Mouse (Mus musculus): Measurements from ENCODE around the gene Zbtb16. TPM values are rescaled to one million over a fixed set of nuclear protein-coding genes. Genes with fewer than 3 reads are reported as not detected.

The Zbtb16 gene
- total RNA-seq, 1 experiment = 0.36 TPM

DNA sequence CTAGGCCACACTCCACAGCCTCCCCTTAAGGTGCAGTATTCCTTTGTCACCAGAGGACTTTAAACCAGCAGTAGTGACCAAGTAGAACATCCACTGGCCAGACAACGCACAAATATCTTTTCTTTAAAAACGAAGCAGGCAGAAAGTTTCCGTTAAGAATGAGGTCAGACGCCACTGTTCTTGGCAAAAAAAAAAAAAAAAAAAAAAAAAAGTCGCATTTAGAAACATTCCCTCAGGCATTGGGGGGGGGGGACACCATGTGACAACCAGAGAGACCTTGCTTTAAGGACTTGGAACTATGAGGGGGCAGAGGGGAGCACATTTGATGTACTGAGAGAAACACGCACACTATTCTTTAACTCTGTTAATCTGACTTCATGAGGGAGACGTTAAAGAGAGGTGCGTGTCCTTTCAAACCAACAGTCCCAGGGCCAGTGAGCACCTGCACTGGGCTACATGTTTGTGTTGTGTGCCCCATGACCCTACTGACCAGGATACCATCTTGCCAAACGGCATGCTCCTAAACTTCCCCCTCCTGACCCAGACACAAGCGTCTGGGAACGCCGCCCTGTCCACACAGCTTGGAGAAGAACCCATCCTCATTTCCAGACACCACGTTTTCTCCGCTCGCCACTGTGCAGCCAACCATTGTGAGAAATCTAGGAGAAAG, 14.0 kb downstream of the Zbtb16 start:
- no peak for DNase-seq (ENCODE audit: low read depth, low spot score)
- Histone ChIP-seq H3K36me3 (ENCODE audit: control insufficient read depth, insufficient read depth, low read length, poor library complexity, severe bottlenecking) (no peaks in the 10 kb centered on the region), H3K4me1 (ENCODE audit: control insufficient read depth in 2 of 2, insufficient read depth in 2 of 2, low read length in 2 of 2, poor library complexity in 1 of 2) (no peaks in the 10 kb centered on the region), H3K9me3 (ENCODE audit: control insufficient read depth, insufficient read depth, low read depth, low read length) (no peaks in the 10 kb centered on the region), H3K9ac (ENCODE audit: insufficient read depth, low read depth, low read length, poor library complexity, severe bottlenecking) (no peak overlapping the region), H3K27ac (ENCODE audit: insufficient read depth, low read depth, low read length, poor library complexity, severe bottlenecking) (no peak overlapping the region), H3K4me3 (ENCODE audit: insufficient read depth in 1 of 2, low read depth in 1 of 2, low read length in 2 of 2, poor library complexity in 1 of 2, severe bottlenecking in 1 of 2) (no peak overlapping the region)
- in situ Hi-C loops (cut with MboI; ENCODE audit: low sequenced_read_pairs in 2 of 2, unreplicated experiment in 2 of 2) = no loop called here
- TF ChIP-seq ZNF384 (IDR thresholded peaks at IDR 0.05; ENCODE audit: low read depth, low read length) = no peak
- TF ChIP-seq ZC3H11A (IDR thresholded peaks at IDR 0.05; ENCODE audit: borderline replicate concordance, low read depth, low read length) = no peak
- TF ChIP-seq HCFC1 (IDR thresholded peaks at IDR 0.05; ENCODE audit: borderline replicate concordance, insufficient read depth, low read length) = no peak

DNA sequence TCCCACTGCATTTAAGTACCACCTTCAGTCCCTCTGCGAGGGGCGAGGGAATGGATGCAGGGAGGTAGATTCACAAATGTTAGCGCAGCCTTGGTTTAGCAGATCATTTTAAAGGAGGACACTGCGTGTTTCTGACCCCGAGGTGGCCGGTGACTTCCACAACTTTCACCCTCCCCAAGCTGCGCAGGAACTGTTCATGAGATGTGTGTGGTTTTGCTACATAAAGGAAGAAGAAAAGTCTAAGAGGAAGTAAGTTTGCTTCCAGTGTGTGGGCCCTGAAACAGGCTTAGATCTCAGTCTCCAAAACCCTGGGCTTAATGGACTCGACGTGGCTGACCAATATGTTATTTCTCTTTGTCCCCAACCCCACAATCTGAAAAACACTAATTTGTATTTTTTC, 14.6 kb downstream of the Zbtb16 start:
- no peak for DNase-seq (ENCODE audit: low read depth, low spot score)
- Histone ChIP-seq H3K27ac (ENCODE audit: insufficient read depth, low read depth, low read length, poor library complexity, severe bottlenecking) (no peak overlapping the region), H3K4me3 (ENCODE audit: insufficient read depth in 1 of 2, low read depth in 1 of 2, low read length in 2 of 2, poor library complexity in 1 of 2, severe bottlenecking in 1 of 2) (no peak overlapping the region), H3K9ac (ENCODE audit: insufficient read depth, low read depth, low read length, poor library complexity, severe bottlenecking) (no peak overlapping the region), H3K9me3 (ENCODE audit: control insufficient read depth, insufficient read depth, low read depth, low read length) (no peaks in the 10 kb centered on the region), H3K36me3 (ENCODE audit: control insufficient read depth, insufficient read depth, low read length, poor library complexity, severe bottlenecking) (no peaks in the 10 kb centered on the region), H3K4me1 (ENCODE audit: control insufficient read depth in 2 of 2, insufficient read depth in 2 of 2, low read length in 2 of 2, poor library complexity in 1 of 2) (no peaks in the 10 kb centered on the region)
- in situ Hi-C loops (cut with MboI; ENCODE audit: low sequenced_read_pairs in 2 of 2, unreplicated experiment in 2 of 2) = no loop called here
- TF ChIP-seq CHD2 (IDR thresholded peaks at IDR 0.05; ENCODE audit: low read depth, low read length) (no peak), ZNF384 (IDR thresholded peaks at IDR 0.05; ENCODE audit: low read depth, low read length) (no peak)

DNA sequence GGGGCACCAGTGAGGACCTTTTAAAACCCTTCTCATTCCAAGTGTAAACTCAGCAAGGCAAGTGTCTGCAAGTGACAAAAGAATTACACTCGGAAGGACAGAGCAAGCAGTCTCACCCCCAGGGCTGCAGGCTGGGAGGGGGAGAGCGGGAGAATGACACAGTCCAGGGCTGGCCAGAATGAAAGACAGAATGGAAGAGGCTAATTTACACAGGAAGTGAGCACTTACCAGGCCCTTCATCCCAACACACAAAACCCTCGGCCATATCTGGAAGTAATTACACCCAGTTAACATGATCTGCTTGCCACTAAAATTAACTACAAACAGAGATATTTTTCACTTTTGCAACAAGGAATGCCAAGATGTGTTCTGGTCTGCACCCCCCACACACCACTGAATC, 15.2 kb downstream of the Zbtb16 start:
- no peak overlapping the region for H3K4me3 ChIP-seq (ENCODE audit: insufficient read depth in 1 of 2, low read depth in 1 of 2, low read length in 2 of 2, poor library complexity in 1 of 2, severe bottlenecking in 1 of 2)
- DNase-seq (ENCODE audit: low read depth, low spot score) = no peak
- H3K36me3 ChIP-seq (ENCODE audit: control insufficient read depth, insufficient read depth, low read length, poor library complexity, severe bottlenecking) = no peaks in the 10 kb centered on the region
- H3K9ac ChIP-seq (ENCODE audit: insufficient read depth, low read depth, low read length, poor library complexity, severe bottlenecking) = no peak overlapping the region
- in situ Hi-C loops (cut with MboI; ENCODE audit: low sequenced_read_pairs in 2 of 2, unreplicated experiment in 2 of 2) = no loop called here
- H3K4me1 ChIP-seq (ENCODE audit: control insufficient read depth in 2 of 2, insufficient read depth in 2 of 2, low read length in 2 of 2, poor library complexity in 1 of 2) = no peaks in the 10 kb centered on the region
- H3K27ac ChIP-seq (ENCODE audit: insufficient read depth, low read depth, low read length, poor library complexity, severe bottlenecking) = no peak overlapping the region
- TF ChIP-seq ZC3H11A (IDR thresholded peaks at IDR 0.05; ENCODE audit: borderline replicate concordance, low read depth, low read length) = no peak
- no peak for TF ChIP-seq MAFK (IDR thresholded peaks at IDR 0.05; ENCODE audit: insufficient read depth, low read depth, low read length)
- no peak for TF ChIP-seq HCFC1 (IDR thresholded peaks at IDR 0.05; ENCODE audit: borderline replicate concordance, insufficient read depth, low read length)
- no peak for TF ChIP-seq ZNF384 (IDR thresholded peaks at IDR 0.05; ENCODE audit: low read depth, low read length)
- TF ChIP-seq CHD2 (IDR thresholded peaks at IDR 0.05; ENCODE audit: low read depth, low read length) = no peak
- no peaks in the 10 kb centered on the region for H3K9me3 ChIP-seq (ENCODE audit: control insufficient read depth, insufficient read depth, low read depth, low read length)

GRCm38 (mm10) chr9:48819695-48820094, 16.3 kb downstream of the Zbtb16 start:
- Histone ChIP-seq H3K4me1 (ENCODE audit: control insufficient read depth in 2 of 2, insufficient read depth in 2 of 2, low read length in 2 of 2, poor library complexity in 1 of 2) (no peaks in the 10 kb centered on the region), H3K9me3 (ENCODE audit: control insufficient read depth, insufficient read depth, low read depth, low read length) (no peaks in the 10 kb centered on the region), H3K36me3 (ENCODE audit: control insufficient read depth, insufficient read depth, low read length, poor library complexity, severe bottlenecking) (no peaks in the 10 kb centered on the region), H3K4me3 (ENCODE audit: insufficient read depth in 1 of 2, low read depth in 1 of 2, low read length in 2 of 2, poor library complexity in 1 of 2, severe bottlenecking in 1 of 2) (no peak overlapping the region), H3K27ac (ENCODE audit: insufficient read depth, low read depth, low read length, poor library complexity, severe bottlenecking) (no peak overlapping the region), H3K9ac (ENCODE audit: insufficient read depth, low read depth, low read length, poor library complexity, severe bottlenecking) (no peak overlapping the region)
- in situ Hi-C loops (cut with MboI; ENCODE audit: low sequenced_read_pairs in 2 of 2, unreplicated experiment in 2 of 2) = no loop called here
- DNase-seq (ENCODE audit: low read depth, low spot score) = no peak
- TF ChIP-seq ZNF384 (IDR thresholded peaks at IDR 0.05; ENCODE audit: low read depth, low read length) = no peak
- no peak for TF ChIP-seq CHD2 (IDR thresholded peaks at IDR 0.05; ENCODE audit: low read depth, low read length)
- no peak for TF ChIP-seq ZC3H11A (IDR thresholded peaks at IDR 0.05; ENCODE audit: borderline replicate concordance, low read depth, low read length)
- TF ChIP-seq HCFC1 (IDR thresholded peaks at IDR 0.05; ENCODE audit: borderline replicate concordance, insufficient read depth, low read length) = no peak
- no peak for TF ChIP-seq MAFK (IDR thresholded peaks at IDR 0.05; ENCODE audit: insufficient read depth, low read depth, low read length)

DNA sequence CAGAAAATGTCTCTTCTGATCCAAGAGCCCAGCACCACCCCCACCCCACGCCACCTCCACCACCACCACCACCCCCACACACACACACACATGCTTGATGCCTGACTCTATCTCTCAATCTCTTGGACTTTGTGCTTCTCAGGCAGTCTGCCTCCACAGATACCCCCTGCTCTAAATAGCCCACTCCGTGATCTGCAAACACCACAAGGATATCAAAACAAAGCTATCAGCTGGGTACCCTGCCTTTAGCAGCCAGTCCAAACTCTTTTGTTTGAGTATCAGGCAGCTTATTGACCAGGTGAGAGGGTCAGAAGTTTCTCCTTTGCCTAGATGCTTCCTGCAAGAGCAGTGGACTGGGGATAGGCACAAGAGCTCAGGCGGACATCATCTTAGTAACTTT, 16.9 kb downstream of the Zbtb16 start:
- Histone ChIP-seq H3K9ac (ENCODE audit: insufficient read depth, low read depth, low read length, poor library complexity, severe bottlenecking) (no peak overlapping the region), H3K36me3 (ENCODE audit: control insufficient read depth, insufficient read depth, low read length, poor library complexity, severe bottlenecking) (no peaks in the 10 kb centered on the region), H3K4me3 (ENCODE audit: insufficient read depth in 1 of 2, low read depth in 1 of 2, low read length in 2 of 2, poor library complexity in 1 of 2, severe bottlenecking in 1 of 2) (no peak overlapping the region), H3K4me1 (ENCODE audit: control insufficient read depth in 2 of 2, insufficient read depth in 2 of 2, low read length in 2 of 2, poor library complexity in 1 of 2) (no peaks in the 10 kb centered on the region), H3K9me3 (ENCODE audit: control insufficient read depth, insufficient read depth, low read depth, low read length) (no peaks in the 10 kb centered on the region), H3K27ac (ENCODE audit: insufficient read depth, low read depth, low read length, poor library complexity, severe bottlenecking) (no peak overlapping the region)
- in situ Hi-C loops (cut with MboI; ENCODE audit: low sequenced_read_pairs in 2 of 2, unreplicated experiment in 2 of 2) = no loop called here
- TF ChIP-seq MAFK (IDR thresholded peaks at IDR 0.05; ENCODE audit: insufficient read depth, low read depth, low read length) (no peak), HCFC1 (IDR thresholded peaks at IDR 0.05; ENCODE audit: borderline replicate concordance, insufficient read depth, low read length) (no peak), CHD2 (IDR thresholded peaks at IDR 0.05; ENCODE audit: low read depth, low read length) (no peak)
- no peak for DNase-seq (ENCODE audit: low read depth, low spot score)
